Mouse (Mus musculus): ENCODE data around the gene Psmc3. TPM values are rescaled to one million over a fixed set of nuclear protein-coding genes. Genes with fewer than 3 reads are reported as not detected.

Psmc3 gene
- total and polyA plus RNA-seq, 3 experiments: 214 to 284 (median 257) TPM

DNA sequence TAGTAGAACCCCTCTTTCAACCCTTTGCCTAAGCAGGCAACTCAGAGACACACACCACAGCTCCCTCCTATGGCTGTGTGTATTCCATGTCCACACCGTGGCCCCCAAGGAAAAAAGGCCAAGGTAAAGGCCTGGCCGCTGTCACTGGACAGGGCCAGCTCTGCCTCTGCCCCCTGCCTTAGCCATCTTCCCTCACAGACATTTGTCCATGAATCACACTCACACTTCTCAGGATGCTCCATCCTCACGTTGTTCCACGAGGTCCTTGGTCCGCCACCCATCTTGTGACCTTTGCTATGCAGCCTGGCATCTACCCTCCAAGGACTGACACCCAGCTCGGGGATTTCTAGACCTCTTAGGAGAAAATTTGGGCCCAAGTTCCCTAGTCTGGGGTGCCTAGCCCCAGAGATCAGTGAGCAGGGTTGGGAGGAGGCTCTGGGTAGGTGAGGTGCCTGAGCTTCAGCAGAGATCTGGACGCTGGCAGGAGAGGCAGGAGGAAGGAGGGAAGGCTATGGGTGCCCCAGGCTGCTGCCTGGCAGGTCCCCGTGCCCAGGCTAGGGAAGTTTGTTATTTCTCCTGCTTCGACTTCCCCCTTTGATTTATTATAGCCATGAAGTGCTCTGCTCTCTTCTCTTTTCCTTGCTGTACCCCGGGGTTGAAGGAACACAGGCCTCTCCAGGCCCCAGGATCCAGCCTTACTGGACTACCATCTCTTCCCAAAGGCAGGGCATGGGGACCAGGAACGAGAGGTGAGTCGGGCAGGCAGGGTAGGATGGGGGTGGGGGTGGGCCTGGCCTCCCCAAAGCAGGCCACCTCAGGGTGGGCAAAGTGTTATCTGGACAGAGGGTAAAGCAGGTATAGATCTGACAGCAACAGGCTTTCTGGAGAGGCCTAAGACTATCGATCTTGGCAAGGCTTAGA lies 28.2 kb downstream of the Psmc3 start, which contains the start of gene Spi1:
Gene Spi1, plus strand, starts transcription at position 616 of the 921 bp plus-strand sequence.
- no peaks in the 10 kb centered on the region for H3K9me3 ChIP-seq (replicated peaks; ENCODE audit: low read length)

DNA sequence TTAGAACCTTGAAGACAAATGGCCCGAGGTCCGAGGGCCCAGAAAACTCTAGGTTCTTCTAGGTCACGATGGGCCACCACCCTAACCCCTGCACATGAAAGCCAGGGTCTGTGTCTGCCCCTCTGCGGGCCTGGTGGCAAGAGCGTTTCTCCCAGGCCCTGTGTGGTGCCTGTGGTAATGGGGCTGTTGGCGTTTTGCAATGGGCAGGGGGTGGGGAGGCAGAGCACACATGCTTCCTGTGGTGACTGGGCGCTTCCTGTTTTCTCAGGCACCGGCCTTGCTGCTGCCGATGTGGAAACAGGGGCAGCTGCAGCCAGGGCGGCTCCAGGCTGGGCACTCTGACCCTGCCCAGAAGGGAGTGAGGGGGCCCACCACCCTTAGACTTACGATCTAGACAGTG lies 29.0 kb downstream of the Psmc3 start:
- Histone ChIP-seq H3K79me2 (replicated peaks; ENCODE audit: control insufficient read depth, extremely low read depth, insufficient read depth, poor library complexity, severe bottlenecking) (no peaks in the 10 kb centered on the region), H3K36me3 (replicated peaks in 1 of 2; ENCODE audit: control insufficient read depth in 1 of 2, insufficient read depth in 1 of 2, low read length in 1 of 2) (no peaks in the 10 kb centered on the region), H3K4me2 (ENCODE audit: insufficient read depth, low read depth, poor library complexity, severe bottlenecking) (peak overlapping the region; percentile 4), H3K4me1 (ENCODE audit: control insufficient read depth in 1 of 2, insufficient read depth in 2 of 2) (peaks cover 41 to 91% of the 10 kb centered on the region in 2 experiments), H3K4me3 (replicated peaks in 1 of 3; ENCODE audit: low read depth in 2 of 3, low read length in 2 of 3, poor library complexity in 1 of 3) (peak overlapping the region; percentile 1 to 47 (median 26)), H3K9me3 (replicated peaks; ENCODE audit: low read length) (no peaks in the 10 kb centered on the region), H3K9ac (ENCODE audit: insufficient read depth, low read depth) (peak overlapping the region; percentile 67), H3K27me3 (replicated peaks) (no peaks in the 10 kb centered on the region), H3K27ac (ENCODE audit: insufficient read depth, low read depth) (peak overlapping the region; percentile 29)
- peak; percentile 82 for DNase-seq (ENCODE audit: extremely low read depth)
- in situ Hi-C loops (cut with MboI; ENCODE audit: low pct_ligation_motif_present, low pct_unique_long_range_greater_than_20kb, low sequenced_read_pairs): no loop called here
- dilution Hi-C loops (cut with MboI; ENCODE audit: extremely low pct_ligation_motif_present, extremely low pct_unique_long_range_greater_than_20kb, low sequenced_read_pairs): no loop called here
- TF ChIP-seq CHD1 (IDR thresholded peaks at IDR 0.05; ENCODE audit: low read depth, low read length) (no peak), ZKSCAN1 (IDR thresholded peaks at IDR 0.05; ENCODE audit: borderline replicate concordance, low read depth, low read length) (no peak), KAT2A (IDR thresholded peaks at IDR 0.05; ENCODE audit: insufficient replicate concordance, low read length) (0 out of 2 replicates have a peak, but pooled peaks have one; percentile 37), TBP (conservative IDR thresholded peaks at IDR 0.05; ENCODE audit: low read depth, low read length) (0 out of 2 replicates have a peak, but pooled peaks have one; percentile 57), ELF1 (IDR thresholded peaks at IDR 0.05; ENCODE audit: low read depth, low read length) (peak; percentile 89), MXI1 (IDR thresholded peaks at IDR 0.05; ENCODE audit: low read depth, low read length) (peak; percentile 89), JUN (IDR thresholded peaks at IDR 0.05; ENCODE audit: insufficient read depth, low read depth, low read length) (no peak), MYC (IDR thresholded peaks at IDR 0.05; ENCODE audit: low read depth, low read length) (peak; percentile 72; the same call in 1 of the 2 replicates), MEF2A (IDR thresholded peaks at IDR 0.05; ENCODE audit: borderline replicate concordance, low read depth, low read length) (no peak; the same call in 1 of the 2 replicates), POLR2AphosphoS2 (IDR thresholded peaks at IDR 0.05; ENCODE audit: low read depth, low read length) (no peak), GABPA (IDR thresholded peaks at IDR 0.05; ENCODE audit: insufficient replicate concordance, low read depth, low read length) (no peak), USF2 (conservative IDR thresholded peaks at IDR 0.05; ENCODE audit: low read depth, low read length) (no peak), IRF4 (IDR thresholded peaks at IDR 0.05; ENCODE audit: low read depth, low read length) (peak; percentile 40; the same call in 1 of the 2 replicates), ETS1 (conservative IDR thresholded peaks at IDR 0.05; ENCODE audit: low read depth, low read length) (peak; percentile 73), BHLHE40 (IDR thresholded peaks at IDR 0.05; ENCODE audit: low read depth, low read length) (peak; percentile 72), POLR2A (IDR thresholded peaks at IDR 0.05; ENCODE audit: low read depth, low read length) (peak; percentile 83), ZNF384 (IDR thresholded peaks at IDR 0.05; ENCODE audit: low read depth, low read length) (no peak), HCFC1 (IDR thresholded peaks at IDR 0.05; ENCODE audit: low read depth, low read length) (peak; percentile 72), MAFK (IDR thresholded peaks at IDR 0.05; ENCODE audit: insufficient replicate concordance, low read length) (no peak), RAD21 (IDR thresholded peaks at IDR 0.05; ENCODE audit: low read depth, low read length) (no peak), RCOR1 (conservative IDR thresholded peaks at IDR 0.05; ENCODE audit: low read depth, low read length) (no peak), UBTF (IDR thresholded peaks at IDR 0.05; ENCODE audit: low read depth, low read length) (no peak), JUND (conservative IDR thresholded peaks at IDR 0.05; ENCODE audit: low read depth, low read length) (no peak), PAX5 (IDR thresholded peaks at IDR 0.05; ENCODE audit: low read length) (no peak), USF1 (IDR thresholded peaks at IDR 0.05; ENCODE audit: low read depth, low read length) (no peak; the same call in 1 of the 2 replicates), EP300 (IDR thresholded peaks at IDR 0.05; ENCODE audit: low read length) (peak; percentile 72), NRF1 (IDR thresholded peaks at IDR 0.05; ENCODE audit: low read depth, low read length) (no peak), TCF12 (IDR thresholded peaks at IDR 0.05; ENCODE audit: low read depth, low read length) (peak; percentile 73; the same call in 1 of the 2 replicates)

More for the DNA sequence above, 28.2 kb downstream of the Psmc3 start, which contains the start of gene Spi1:
- Histone ChIP-seq H3K79me2 (replicated peaks; ENCODE audit: control insufficient read depth, extremely low read depth, insufficient read depth, poor library complexity, severe bottlenecking) (no peaks in the 10 kb centered on the region), H3K9ac (ENCODE audit: insufficient read depth, low read depth) (peak within 1 kb of the TSS; percentile 67), H3K4me1 (ENCODE audit: control insufficient read depth in 1 of 2, insufficient read depth in 2 of 2) (peaks cover 41 to 85% of the 10 kb centered on the region in 2 experiments), H3K27ac (ENCODE audit: insufficient read depth, low read depth) (peak within 1 kb of the TSS; percentile 29), H3K4me2 (ENCODE audit: insufficient read depth, low read depth, poor library complexity, severe bottlenecking) (peak within 1 kb of the TSS; percentile 4), H3K27me3 (replicated peaks) (no peaks in the 10 kb centered on the region), H3K36me3 (replicated peaks in 1 of 2; ENCODE audit: control insufficient read depth in 1 of 2, insufficient read depth in 1 of 2, low read length in 1 of 2) (no peaks in the 10 kb centered on the region), H3K4me3 (replicated peaks in 1 of 3; ENCODE audit: low read depth in 2 of 3, low read length in 2 of 3, poor library complexity in 1 of 3) (peak within 1 kb of the TSS; percentile 1 to 47 (median 26))
- no peak for DNase-seq (ENCODE audit: extremely low read depth)
- no peak for TF ChIP-seq MAFK (IDR thresholded peaks at IDR 0.05; ENCODE audit: insufficient replicate concordance, low read length)
- no peak for TF ChIP-seq CHD1 (IDR thresholded peaks at IDR 0.05; ENCODE audit: low read depth, low read length)
- no peak for TF ChIP-seq KAT2A (IDR thresholded peaks at IDR 0.05; ENCODE audit: insufficient replicate concordance, low read length)
- TF ChIP-seq PAX5 (IDR thresholded peaks at IDR 0.05; ENCODE audit: low read length): no peak
- no peak for TF ChIP-seq UBTF (IDR thresholded peaks at IDR 0.05; ENCODE audit: low read depth, low read length)
- TF ChIP-seq RCOR1 (conservative IDR thresholded peaks at IDR 0.05; ENCODE audit: low read depth, low read length): no peak
- dilution Hi-C loops (cut with MboI; ENCODE audit: extremely low pct_ligation_motif_present, extremely low pct_unique_long_range_greater_than_20kb, low sequenced_read_pairs) (no loop called here), in situ Hi-C loops (cut with MboI; ENCODE audit: low pct_ligation_motif_present, low pct_unique_long_range_greater_than_20kb, low sequenced_read_pairs) (no loop called here)

All from CH12.LX (cell line).